Mouse (Mus musculus) embryonic facial prominence, embryonic 15.5 days (tissue): ENCODE measurements around the gene Smyd1. TPM values are rescaled to one million over a fixed set of nuclear protein-coding genes. Genes with fewer than 3 reads are reported as not detected.
"Not testable (repeated sequence)": the region's sequence is repeated elsewhere in the genome, so short reads cannot be mapped to it uniquely, and the experiment has no call there.

Source experiments
- ATAC-seq: fragments of 200-750 bp; cut with Nextera tagmentation; 2 replicates; pipeline ENCODE4 v1.8.0; 2017; ENCODE audit warnings: low read depth, moderate TSS enrichment; ENCODE audit not compliant: insufficient number of reproducible peaks, low FRiP score, low TSS enrichment
- H3K27ac ChIP-seq: fragments of 300-500 bp; sonication (generic); replicated peaks from 2 replicates; pipeline ENCODE4 v1.5.1; 2015; ENCODE audit warnings: mild to moderate bottlenecking, inconsistent platforms
- H3K27me3 ChIP-seq: fragments of 300-500 bp; sonication (generic); 2 replicates; pipeline ENCODE4 v1.6.1; 2015; ENCODE audit warnings: inconsistent platforms
- H3K36me3 ChIP-seq: fragments of 300-500 bp; sonication (generic); 2 replicates; pipeline ENCODE4 v1.6.1; 2015; ENCODE audit warnings: mild to moderate bottlenecking, inconsistent platforms
- H3K4me1 ChIP-seq: fragments of 300-500 bp; sonication (generic); 2 replicates; pipeline ENCODE4 v1.6.1; 2015; ENCODE audit warnings: inconsistent platforms
- H3K4me2 ChIP-seq: fragments of 300-500 bp; sonication (generic); replicated peaks from 2 replicates; pipeline ENCODE4 v1.6.1; 2015; ENCODE audit warnings: mild to moderate bottlenecking, inconsistent platforms
- H3K4me3 ChIP-seq: fragments of 300-500 bp; sonication (generic); replicated peaks from 2 replicates; pipeline ENCODE4 v1.5.1; 2015; ENCODE audit warnings: mild to moderate bottlenecking, inconsistent platforms
- H3K9ac ChIP-seq: fragments of 300-500 bp; sonication (generic); 2 replicates; pipeline ENCODE4 v1.6.1; 2015; ENCODE audit warnings: inconsistent platforms
- H3K9me3 ChIP-seq: fragments of 300-500 bp; sonication (generic); replicated peaks from 2 replicates; pipeline ENCODE4 v1.6.1; 2016; ENCODE audit warnings: inconsistent platforms
- WGBS: fragments of 180-500 bp; shearing (Covaris S2); methylation state at CpG from one replicate; pipeline ENCODE4 v1.1.7; 2015; 5-methylcytosine and 5-hydroxymethylcytosine counted together
- polyA plus RNA-seq: library from polyadenylated mRNA; unstranded; fragments of >200 nt; fragmentation: Nextera tagmentation; extraction: Ambion mirVana; gene quantifications from 2 replicates; pipeline ENCODE4 v1.2.1, GENCODE M21; 2015

The Smyd1 gene
- polyA plus RNA-seq, 1 experiment from 2014 or later = 12.6 TPM

- WGBS = 91% methylated on average over 9 of the region's 9 CpGs
Observed at GRCm38 (mm10) chr6:71348006-71348405, 26.0 kb upstream of the Smyd1 start.

GRCm38 (mm10) chr6:71341179-71341578, 19.1 kb upstream of the Smyd1 start:
- H3K4me3 ChIP-seq = no peak overlapping the region
- WGBS = 90% methylated on average over 9 of the region's 9 CpGs
- ATAC-seq = no peak
- no peak overlapping the region for H3K4me2 ChIP-seq
- H3K27ac ChIP-seq = no peak overlapping the region
- no peaks in the 10 kb centered on the region for H3K36me3 ChIP-seq
- H3K9me3 ChIP-seq = no peaks in the 10 kb centered on the region
- no peak overlapping the region for H3K9ac ChIP-seq
- no peaks in the 10 kb centered on the region for H3K27me3 ChIP-seq
- H3K4me1 ChIP-seq = no peaks in the 10 kb centered on the region

More at GRCm38 (mm10) chr6:71348006-71348405, 26.0 kb upstream of the Smyd1 start:
- Histone ChIP-seq H3K4me2 (no peak overlapping the region), H3K36me3 (no peaks in the 10 kb centered on the region), H3K9ac (no peak overlapping the region), H3K27me3 (no peaks in the 10 kb centered on the region), H3K4me3 (no peak overlapping the region), H3K27ac (no peak overlapping the region), H3K4me1 (no peaks in the 10 kb centered on the region), H3K9me3 (no peaks in the 10 kb centered on the region)
- no peak for ATAC-seq

GRCm38 (mm10) chr6:71339351-71339750, 17.3 kb upstream of the Smyd1 start:
- no peak for ATAC-seq
- no peak overlapping the region for H3K4me2 ChIP-seq
- H3K9me3 ChIP-seq = no peaks in the 10 kb centered on the region
- no peaks in the 10 kb centered on the region for H3K4me1 ChIP-seq
- H3K27me3 ChIP-seq = no peaks in the 10 kb centered on the region
- H3K4me3 ChIP-seq = no peak overlapping the region
- 45% methylated on average over 4 of the region's 4 CpGs for WGBS
- no peaks in the 10 kb centered on the region for H3K36me3 ChIP-seq
- H3K9ac ChIP-seq = no peak overlapping the region
- no peak overlapping the region for H3K27ac ChIP-seq

GRCm38 (mm10) chr6:71338941-71339340, 16.9 kb upstream of the Smyd1 start:
- no peaks in the 10 kb centered on the region for H3K9me3 ChIP-seq
- H3K4me3 ChIP-seq = no peak overlapping the region
- WGBS = 89% methylated on average over 3 of the region's 3 CpGs
- H3K36me3 ChIP-seq = no peaks in the 10 kb centered on the region
- no peaks in the 10 kb centered on the region for H3K27me3 ChIP-seq
- no peak overlapping the region for H3K27ac ChIP-seq
- no peak overlapping the region for H3K9ac ChIP-seq
- no peak overlapping the region for H3K4me2 ChIP-seq
- no peaks in the 10 kb centered on the region for H3K4me1 ChIP-seq
- ATAC-seq = no peak

GRCm38 (mm10) chr6:71337666-71338065, 15.6 kb upstream of the Smyd1 start:
- H3K9ac ChIP-seq = no peak overlapping the region
- H3K36me3 ChIP-seq = no peaks in the 10 kb centered on the region
- H3K27me3 ChIP-seq = no peaks in the 10 kb centered on the region
- no peak overlapping the region for H3K4me3 ChIP-seq
- H3K27ac ChIP-seq = no peak overlapping the region
- WGBS = 94% methylated on average over 8 of the region's 8 CpGs
- H3K4me2 ChIP-seq = no peak overlapping the region
- no peaks in the 10 kb centered on the region for H3K4me1 ChIP-seq
- no peaks in the 10 kb centered on the region for H3K9me3 ChIP-seq
- ATAC-seq = no peak

GRCm38 (mm10) chr6:71333578-71334273, 11.7 kb upstream of the Smyd1 start:
- H3K4me1 ChIP-seq = no peaks in the 10 kb centered on the region
- no peaks in the 10 kb centered on the region for H3K27me3 ChIP-seq
- WGBS = 89% methylated on average over 11 of the region's 11 CpGs
- no peak overlapping the region for H3K9ac ChIP-seq
- ATAC-seq = no peak
- H3K4me2 ChIP-seq = no peak overlapping the region
- H3K36me3 ChIP-seq = no peaks in the 10 kb centered on the region
- H3K27ac ChIP-seq = no peak overlapping the region
- no peaks in the 10 kb centered on the region for H3K9me3 ChIP-seq
- H3K4me3 ChIP-seq = no peak overlapping the region

GRCm38 (mm10) chr6:71333031-71333430, 11.0 kb upstream of the Smyd1 start:
- no peak for ATAC-seq
- Histone ChIP-seq H3K4me3 (no peak overlapping the region), H3K27me3 (no peaks in the 10 kb centered on the region), H3K9ac (no peak overlapping the region), H3K27ac (no peak overlapping the region), H3K4me1 (no peaks in the 10 kb centered on the region), H3K36me3 (no peaks in the 10 kb centered on the region), H3K4me2 (no peak overlapping the region), H3K9me3 (no peaks in the 10 kb centered on the region)
- 86% methylated on average over 3 of the region's 3 CpGs for WGBS

GRCm38 (mm10) chr6:71332236-71332965, 10.4 kb upstream of the Smyd1 start:
- ATAC-seq = no peak
- Histone ChIP-seq H3K36me3 (no peaks in the 10 kb centered on the region), H3K9ac (no peak overlapping the region), H3K27me3 (no peaks in the 10 kb centered on the region), H3K4me3 (no peak overlapping the region), H3K9me3 (no peaks in the 10 kb centered on the region), H3K4me1 (no peaks in the 10 kb centered on the region), H3K27ac (no peak overlapping the region), H3K4me2 (no peak overlapping the region)
- 75% methylated on average over 11 of the region's 11 CpGs for WGBS

- not testable (repeated sequence) for H3K9ac ChIP-seq, H3K27ac ChIP-seq, H3K4me3 ChIP-seq, H3K4me2 ChIP-seq, H3K9me3 ChIP-seq, ATAC-seq, H3K27me3 ChIP-seq, H3K36me3 ChIP-seq, H3K4me1 ChIP-seq
- WGBS = 68% methylated on average over 2 of the region's 4 CpGs
Observed at GRCm38 (mm10) chr6:71331491-71331890, 9.5 kb upstream of the Smyd1 start.

- no peaks in the 10 kb centered on the region for H3K27me3 ChIP-seq
- no peak overlapping the region for H3K9ac ChIP-seq
- no peak overlapping the region for H3K27ac ChIP-seq
- 78% methylated on average over 7 of the region's 7 CpGs for WGBS
- H3K4me1 ChIP-seq = no peaks in the 10 kb centered on the region
- H3K4me2 ChIP-seq = no peak overlapping the region
- no peak for ATAC-seq
- no peaks in the 10 kb centered on the region for H3K9me3 ChIP-seq
- H3K36me3 ChIP-seq = no peaks in the 10 kb centered on the region
- no peak overlapping the region for H3K4me3 ChIP-seq
Observed at GRCm38 (mm10) chr6:71330486-71330885, 8.5 kb upstream of the Smyd1 start.

GRCm38 (mm10) chr6:71329881-71330280, 7.8 kb upstream of the Smyd1 start:
- Histone ChIP-seq H3K4me3 (no peak overlapping the region), H3K4me2 (no peak overlapping the region), H3K4me1 (no peaks in the 10 kb centered on the region), H3K9me3 (no peaks in the 10 kb centered on the region), H3K27me3 (no peaks in the 10 kb centered on the region), H3K36me3 (no peaks in the 10 kb centered on the region), H3K27ac (no peak overlapping the region), H3K9ac (no peak overlapping the region)
- no peak for ATAC-seq
- WGBS = 81% methylated on average over 6 of the region's 6 CpGs

GRCm38 (mm10) chr6:71324816-71325215, 2.8 kb upstream of the Smyd1 start:
- H3K9ac ChIP-seq = no peak overlapping the region
- H3K4me1 ChIP-seq = no peaks in the 10 kb centered on the region
- WGBS = 85% methylated on average over 9 of the region's 9 CpGs
- no peak overlapping the region for H3K27ac ChIP-seq
- no peaks in the 10 kb centered on the region for H3K9me3 ChIP-seq
- no peaks in the 10 kb centered on the region for H3K27me3 ChIP-seq
- no peaks in the 10 kb centered on the region for H3K36me3 ChIP-seq
- H3K4me3 ChIP-seq = no peak overlapping the region
- no peak overlapping the region for H3K4me2 ChIP-seq
- no peak for ATAC-seq
